Mouse (Mus musculus) kidney, adult 2 months (tissue): ENCODE measurements around the gene Snrpa1. TPM values are rescaled to one million over a fixed set of nuclear protein-coding genes. Genes with fewer than 3 reads are reported as not detected.

Experiments used
- DNase-seq: peaks from one replicate; pipeline ENCODE4 v3.0.0; 2021
- H3K27ac ChIP-seq: fragments of 200-500 bp; 2 replicates; pipeline ENCODE4 v1.5.1; 2012; ENCODE audit warnings: low read depth, low read length, control low read depth, inconsistent platforms; ENCODE audit not compliant: insufficient read depth
- H3K27me3 ChIP-seq: fragments of 200-500 bp; replicated peaks from 2 replicates; pipeline ENCODE4 v1.6.1; 2012; ENCODE audit warnings: mild to moderate bottlenecking, moderate library complexity, low read length, inconsistent platforms; ENCODE audit not compliant: control insufficient read depth, insufficient read depth
- H3K36me3 ChIP-seq: fragments of 200-500 bp; 2 replicates; pipeline ENCODE4 v1.6.1; 2012; ENCODE audit warnings: mild to moderate bottlenecking, moderate library complexity, low read length, inconsistent platforms; ENCODE audit not compliant: control insufficient read depth, insufficient read depth
- H3K4me1 ChIP-seq: fragments of 200-500 bp; 2 replicates; pipeline ENCODE4 v1.6.1; 2011; ENCODE audit warnings: low read length; ENCODE audit not compliant: control insufficient read depth, insufficient read depth
- H3K4me3 ChIP-seq: fragments of 200-500 bp; 2 replicates; pipeline ENCODE4 v1.5.1; 2011; ENCODE audit warnings: mild to moderate bottlenecking, low read depth, low read length, control low read depth; ENCODE audit not compliant: insufficient read depth
- CTCF ChIP-seq: fragments of 200-500 bp; conservative IDR thresholded peaks from 2 replicates; pipeline ENCODE4 v1.5.1; 2011; ENCODE audit warnings: low read depth, mild to moderate bottlenecking, control low read depth, low read length, moderate library complexity, mixed read lengths; ENCODE audit not compliant: insufficient read depth, insufficient read length
- POLR2A ChIP-seq: fragments of 200-500 bp; IDR thresholded peaks from one replicate; pipeline ENCODE4 v1.6.1; 2011; ENCODE audit warnings: low read depth, low read length, control low read depth
- WGBS: fragments of 180-500 bp; shearing (Covaris S2); methylation state at CpG from one replicate; pipeline ENCODE4 v1.1.7; 2018; 5-methylcytosine and 5-hydroxymethylcytosine counted together
- polyA plus RNA-seq: library from polyadenylated mRNA; depleted of rRNA; stranded (reverse); fragments of >200 nt; gene quantifications from 2 replicates; pipeline ENCODE4 v1.2.3, GENCODE M21; 2012

Gene Snrpa1
- polyA plus RNA-seq, 1 experiment: 10.9 TPM

DNA sequence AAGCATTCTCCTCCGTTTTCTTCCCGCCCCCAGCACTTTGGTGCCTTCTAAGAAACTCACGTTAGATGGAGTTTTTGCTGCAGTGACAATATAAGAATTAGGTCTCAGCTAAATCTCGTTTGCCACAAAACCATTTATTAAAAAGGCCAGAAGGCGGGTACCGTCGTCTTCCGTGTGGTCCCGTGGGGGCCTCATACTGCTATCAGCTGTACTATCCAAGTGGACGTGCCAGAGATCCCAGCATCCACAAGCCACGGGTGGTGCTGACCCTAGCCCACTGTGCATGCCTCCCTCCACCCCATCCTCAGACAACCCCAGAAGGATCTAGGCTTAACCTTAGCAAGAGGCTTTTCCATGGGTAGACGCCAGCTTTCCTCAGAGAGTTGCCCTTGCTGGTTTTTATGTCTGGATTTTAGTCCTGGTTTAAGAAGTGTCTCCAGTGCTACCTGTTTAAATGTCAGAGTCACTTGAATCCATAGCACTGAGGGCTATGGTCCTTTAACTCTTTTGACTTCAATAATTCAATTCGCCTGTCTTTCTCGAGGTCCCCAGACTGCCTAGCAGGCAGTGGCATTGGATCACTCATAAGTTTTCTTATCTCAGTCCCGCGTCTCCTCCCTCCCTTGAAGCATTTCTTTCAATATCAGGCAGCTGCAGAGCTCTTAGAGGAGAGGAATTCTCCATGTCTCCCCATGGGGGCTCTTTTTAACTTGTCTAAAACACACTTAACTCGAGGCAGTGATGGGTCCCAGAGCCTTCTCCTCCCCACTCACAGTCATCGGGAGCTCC lies 18.6 kb upstream of the Snrpa1 start:
- DNase-seq: no peak
- H3K4me1 ChIP-seq: no peaks in the 10 kb centered on the region
- no peaks in the 10 kb centered on the region for H3K27me3 ChIP-seq
- TF ChIP-seq POLR2A: no peak
- TF ChIP-seq CTCF: no peak
- H3K36me3 ChIP-seq: no peaks in the 10 kb centered on the region
- H3K27ac ChIP-seq: no peak overlapping the region
- 84% methylated on average over 18 of the region's 18 CpGs for WGBS
- no peak overlapping the region for H3K4me3 ChIP-seq

DNA sequence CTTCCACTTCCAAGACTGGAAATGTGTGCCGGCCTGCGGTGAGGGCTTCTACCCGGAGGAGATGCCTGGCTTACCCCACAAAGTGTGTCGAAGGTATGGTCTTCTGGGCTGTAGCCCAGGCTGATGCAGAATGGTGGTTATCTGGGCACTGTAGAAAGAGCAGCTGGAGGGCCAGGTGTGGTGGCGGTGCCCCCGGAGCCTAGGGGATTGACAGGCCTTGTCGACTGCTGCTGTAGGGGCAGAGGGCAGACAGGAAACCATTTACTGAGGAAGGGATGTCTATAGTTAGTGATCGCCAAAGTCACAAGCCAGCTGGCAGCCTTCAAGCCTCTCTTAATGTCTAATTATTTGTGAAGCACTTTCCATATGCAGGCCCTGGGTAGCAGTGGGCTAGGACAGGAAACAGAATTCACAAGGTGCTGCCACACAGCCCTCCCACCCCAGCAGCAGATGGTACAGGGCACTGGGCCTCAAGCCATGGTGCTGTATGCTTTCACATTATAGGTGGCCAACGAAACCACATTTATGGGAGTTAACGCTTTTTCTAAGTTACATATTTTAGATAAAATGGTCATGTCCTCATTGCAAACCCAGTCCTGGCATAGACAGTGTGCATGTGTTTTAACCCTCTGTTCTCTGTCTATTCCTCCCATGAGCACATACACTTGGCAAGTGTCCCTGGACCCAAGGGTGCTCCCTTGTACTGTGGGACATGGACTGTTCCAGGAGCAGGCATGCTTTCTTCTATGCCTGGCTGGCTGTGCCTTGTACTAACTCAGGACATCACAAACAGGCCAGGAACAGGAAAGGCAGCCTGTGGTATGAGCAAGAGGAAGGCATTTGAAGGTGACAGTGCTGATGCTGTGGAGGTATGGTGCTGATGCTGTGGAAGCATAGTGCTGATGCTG lies 15.0 kb upstream of the Snrpa1 start, which contains the start of gene Gm45213:
TSS of gene Gm45213 (plus strand) at position 51 of the 908 bp plus-strand sequence.
- H3K4me1 ChIP-seq: no peaks in the 10 kb centered on the region
- WGBS: 73% methylated on average over 10 of the region's 10 CpGs
- DNase-seq: no peak
- H3K27me3 ChIP-seq: no peaks in the 10 kb centered on the region
- H3K4me3 ChIP-seq: no peak within 1 kb of the TSS
- TF ChIP-seq CTCF (no peak), POLR2A (no peak)
- H3K36me3 ChIP-seq: no peaks in the 10 kb centered on the region
- H3K27ac ChIP-seq: no peak within 1 kb of the TSS

DNA sequence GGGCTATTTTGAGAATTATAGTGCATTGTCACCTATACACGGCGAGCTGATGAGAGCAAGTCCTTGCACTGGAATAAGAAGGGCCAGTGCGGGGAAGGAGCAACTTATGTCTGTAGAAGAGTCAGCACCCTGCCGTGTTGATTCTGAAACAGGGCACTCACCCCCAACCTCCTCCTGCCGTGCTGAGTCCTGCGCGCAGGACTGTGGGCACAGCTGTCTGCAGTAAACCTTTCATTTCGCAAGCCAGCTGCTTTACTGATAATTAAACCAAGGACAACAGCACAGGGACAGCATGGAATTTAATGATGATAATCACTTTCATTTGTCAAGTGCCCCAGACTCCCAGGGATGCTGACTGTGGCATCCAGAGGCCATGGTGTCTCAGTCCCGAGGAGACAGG lies 14.2 kb upstream of the Snrpa1 start:
- no peaks in the 10 kb centered on the region for H3K4me1 ChIP-seq
- H3K27me3 ChIP-seq: no peaks in the 10 kb centered on the region
- H3K27ac ChIP-seq: no peak overlapping the region
- 56% methylated on average over 9 of the region's 9 CpGs for WGBS
- TF ChIP-seq CTCF: no peak
- H3K4me3 ChIP-seq: no peak overlapping the region
- no peak for DNase-seq
- no peaks in the 10 kb centered on the region for H3K36me3 ChIP-seq

DNA sequence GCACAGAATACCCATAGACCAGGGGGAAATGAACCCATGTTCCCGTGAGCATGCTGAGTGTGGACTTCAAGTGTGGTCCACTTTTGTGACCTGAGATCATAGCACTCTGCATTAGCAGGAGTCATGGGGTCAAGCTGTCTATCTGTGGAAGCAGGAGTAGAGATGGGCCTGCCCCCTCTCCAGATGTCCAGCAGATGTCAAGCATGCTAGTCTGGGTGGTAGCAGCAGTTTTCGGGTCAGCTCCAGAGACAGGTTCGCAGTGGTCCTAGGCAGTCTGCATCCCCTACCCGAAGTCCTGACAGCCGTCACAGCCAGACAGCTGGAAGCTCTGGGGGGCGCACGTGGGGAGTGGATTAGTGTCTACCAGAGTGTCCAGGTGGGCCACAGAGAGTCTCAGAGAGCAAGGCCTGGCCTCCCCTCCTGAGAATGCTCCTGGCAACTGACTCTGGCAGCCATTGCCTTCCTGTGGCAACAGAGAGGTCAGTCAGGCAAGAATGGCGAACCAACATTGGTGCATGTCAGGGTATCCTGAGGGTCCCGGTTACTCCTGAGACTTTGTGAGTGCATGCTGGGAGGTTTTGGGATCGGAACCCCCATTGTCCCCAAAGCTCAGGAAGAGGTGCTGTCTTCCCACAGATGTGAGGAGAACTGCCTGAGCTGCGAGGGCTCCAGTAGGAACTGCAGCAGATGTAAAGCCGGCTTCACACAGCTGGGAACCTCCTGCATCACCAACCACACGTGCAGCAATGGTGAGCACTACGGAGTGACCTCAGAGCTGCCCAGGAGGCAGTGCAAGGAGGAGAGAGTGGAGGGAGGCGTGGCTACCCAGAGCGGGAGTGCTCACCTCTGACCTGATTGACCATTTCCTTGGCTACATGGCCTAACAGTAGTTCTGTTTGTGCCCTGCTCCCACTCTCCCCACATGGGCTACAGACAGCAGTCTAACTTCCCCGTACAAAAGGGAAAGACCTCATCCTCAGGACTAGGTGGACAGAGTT lies 11.6 kb upstream of the Snrpa1 start:
- TF ChIP-seq CTCF: no peak
- TF ChIP-seq POLR2A: no peak
- no peak overlapping the region for H3K27ac ChIP-seq
- no peaks in the 10 kb centered on the region for H3K4me1 ChIP-seq
- WGBS: 69% methylated on average over 17 of the region's 17 CpGs
- DNase-seq: no peak
- no peaks in the 10 kb centered on the region for H3K36me3 ChIP-seq
- no peak overlapping the region for H3K4me3 ChIP-seq
- H3K27me3 ChIP-seq: no peaks in the 10 kb centered on the region

DNA sequence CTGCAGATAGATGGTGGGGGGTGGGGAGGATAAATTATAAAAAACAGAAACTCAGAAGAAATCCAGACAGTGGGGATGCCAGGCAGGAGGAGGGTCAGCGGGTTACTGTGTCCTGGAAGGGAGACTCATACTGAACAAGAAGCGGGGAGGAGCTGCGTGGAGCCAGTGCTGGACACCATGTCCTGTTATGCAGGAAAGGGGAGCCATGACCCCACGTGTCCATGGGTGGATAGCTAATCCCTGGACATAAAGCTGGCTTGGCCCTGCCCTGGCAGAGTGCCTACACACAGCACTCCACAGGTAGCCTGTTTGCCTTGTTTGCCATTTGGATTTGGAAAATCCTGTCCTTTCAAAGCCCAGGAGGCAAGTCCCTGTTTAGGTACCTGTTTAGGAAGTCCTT lies 10.8 kb upstream of the Snrpa1 start:
- Histone ChIP-seq H3K4me3 (no peak overlapping the region), H3K36me3 (no peaks in the 10 kb centered on the region), H3K27me3 (no peaks in the 10 kb centered on the region), H3K27ac (no peak overlapping the region), H3K4me1 (no peaks in the 10 kb centered on the region)
- DNase-seq: no peak
- TF ChIP-seq CTCF (no peak), POLR2A (no peak)
- WGBS: 75% methylated on average over 4 of the region's 4 CpGs

DNA sequence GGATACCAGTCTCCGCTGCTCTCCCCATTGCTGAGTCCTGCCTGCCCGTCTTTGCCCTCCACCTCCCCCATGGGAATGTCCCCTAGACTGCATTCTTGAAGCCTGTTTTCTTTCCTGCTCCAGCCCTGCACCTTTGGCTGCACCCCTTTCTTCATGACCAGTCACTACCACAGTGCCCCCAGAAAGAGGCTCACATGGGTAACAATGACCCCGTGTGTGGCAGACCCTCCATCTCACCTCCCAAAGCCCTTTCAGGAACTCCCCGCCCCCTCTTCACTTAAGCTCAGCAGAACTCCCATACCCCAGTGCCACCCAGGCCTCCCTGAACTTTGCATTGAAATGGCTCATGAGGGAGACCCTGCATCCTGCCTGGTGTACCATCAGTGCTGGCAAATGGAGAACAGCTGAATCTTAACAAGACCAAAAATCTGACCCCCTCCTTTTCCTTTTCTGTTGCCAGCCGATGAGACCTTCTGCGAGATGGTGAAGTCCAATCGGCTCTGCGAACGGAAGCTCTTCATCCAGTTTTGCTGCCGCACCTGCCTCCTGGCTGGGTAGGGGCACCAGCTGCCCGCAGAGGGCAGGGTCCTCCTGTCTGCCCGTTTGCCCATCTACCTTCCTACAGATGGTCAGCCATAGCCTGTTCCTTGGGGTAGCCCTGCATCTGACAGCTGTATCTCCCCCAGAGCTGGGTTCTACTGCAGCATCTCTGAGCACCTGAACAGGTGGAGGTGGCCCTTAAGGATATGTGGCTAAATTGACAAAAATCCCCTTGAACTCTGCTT lies 10.2 kb upstream of the Snrpa1 start:
- Histone ChIP-seq H3K36me3 (no peaks in the 10 kb centered on the region), H3K4me1 (no peaks in the 10 kb centered on the region), H3K4me3 (no peak overlapping the region), H3K27ac (no peak overlapping the region), H3K27me3 (no peaks in the 10 kb centered on the region)
- 85% methylated on average over 12 of the region's 12 CpGs for WGBS
- TF ChIP-seq POLR2A (no peak), CTCF (no peak)
- DNase-seq: no peak
